Mouse (Mus musculus): ENCODE measurements around the gene 4933407L21Rik. TPM values are rescaled to one million over a fixed set of nuclear protein-coding genes. Genes with fewer than 3 reads are reported as not detected.

4933407L21Rik gene
- total RNA-seq, 1 experiment, result 0.09 TPM

DNA sequence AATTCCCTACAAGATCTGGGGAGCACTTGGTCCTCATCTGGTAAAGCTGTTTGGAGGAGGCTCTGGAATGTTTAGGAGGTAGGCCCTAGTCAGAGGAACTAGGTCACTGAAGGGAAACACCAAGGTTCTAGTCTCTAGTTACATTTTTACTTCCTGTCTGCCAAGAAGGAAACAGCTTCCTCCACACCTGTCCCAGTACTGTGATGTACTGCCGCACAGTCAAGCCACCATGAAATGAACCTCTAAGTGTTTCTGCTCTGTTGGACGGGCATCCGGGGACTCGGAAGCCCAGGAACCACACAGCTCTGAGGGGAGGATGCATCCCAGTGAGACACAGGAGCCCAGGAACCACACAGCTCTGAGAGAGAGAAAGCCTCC, 394 bp downstream of the 4933407L21Rik start:
- no peak overlapping the region for H3K4me3 ChIP-seq (ENCODE audit: insufficient read depth in 1 of 2, low read depth in 1 of 2, low read length in 2 of 2, poor library complexity in 1 of 2, severe bottlenecking in 1 of 2)
- no peak overlapping the region for H3K27ac ChIP-seq (ENCODE audit: insufficient read depth, low read depth, low read length, poor library complexity, severe bottlenecking)
- in situ Hi-C loops (cut with MboI; ENCODE audit: low sequenced_read_pairs in 2 of 2, unreplicated experiment in 2 of 2), result no loop called here
- no peak for DNase-seq (ENCODE audit: low read depth, low spot score)
- TF ChIP-seq CHD2 (IDR thresholded peaks at IDR 0.05; ENCODE audit: low read depth, low read length), result no peak
- TF ChIP-seq MAFK (IDR thresholded peaks at IDR 0.05; ENCODE audit: insufficient read depth, low read depth, low read length), result no peak
- no peak for TF ChIP-seq ZNF384 (IDR thresholded peaks at IDR 0.05; ENCODE audit: low read depth, low read length)
- TF ChIP-seq ZC3H11A (IDR thresholded peaks at IDR 0.05; ENCODE audit: borderline replicate concordance, low read depth, low read length), result no peak
- no peak for TF ChIP-seq HCFC1 (IDR thresholded peaks at IDR 0.05; ENCODE audit: borderline replicate concordance, insufficient read depth, low read length)
- H3K9me3 ChIP-seq (ENCODE audit: control insufficient read depth, insufficient read depth, low read depth, low read length), result no peaks in the 10 kb centered on the region
- H3K36me3 ChIP-seq (ENCODE audit: control insufficient read depth, insufficient read depth, low read length, poor library complexity, severe bottlenecking), result no peaks in the 10 kb centered on the region
- no peaks in the 10 kb centered on the region for H3K4me1 ChIP-seq (ENCODE audit: control insufficient read depth in 2 of 2, insufficient read depth in 2 of 2, low read length in 2 of 2, poor library complexity in 1 of 2)
- H3K9ac ChIP-seq (ENCODE audit: insufficient read depth, low read depth, low read length, poor library complexity, severe bottlenecking), result no peak overlapping the region

DNA sequence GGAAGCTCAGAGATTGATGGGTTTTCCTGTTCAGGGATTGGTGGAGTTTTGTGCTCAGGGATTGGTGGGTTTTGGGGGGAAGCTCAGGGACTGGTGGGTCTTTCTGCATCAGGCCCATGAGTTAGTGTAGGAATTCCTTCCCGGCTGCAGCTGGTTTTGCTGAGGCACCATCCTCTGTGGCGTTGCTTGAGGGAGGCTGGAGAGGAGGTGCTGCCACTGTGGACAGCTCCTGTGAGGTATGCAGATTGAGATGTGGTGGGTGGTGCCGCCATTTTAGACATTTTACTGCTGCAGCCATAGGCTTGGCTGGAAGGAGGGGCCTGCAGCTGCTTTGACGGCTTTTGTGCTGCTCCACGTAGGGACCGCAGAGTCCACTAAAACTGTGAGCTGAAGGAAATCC, 1.1 kb downstream of the 4933407L21Rik start:
- no peak for DNase-seq (ENCODE audit: low read depth, low spot score)
- Histone ChIP-seq H3K9me3 (ENCODE audit: control insufficient read depth, insufficient read depth, low read depth, low read length) (no peaks in the 10 kb centered on the region), H3K36me3 (ENCODE audit: control insufficient read depth, insufficient read depth, low read length, poor library complexity, severe bottlenecking) (no peaks in the 10 kb centered on the region), H3K9ac (ENCODE audit: insufficient read depth, low read depth, low read length, poor library complexity, severe bottlenecking) (no peak overlapping the region), H3K4me3 (ENCODE audit: insufficient read depth in 1 of 2, low read depth in 1 of 2, low read length in 2 of 2, poor library complexity in 1 of 2, severe bottlenecking in 1 of 2) (no peak overlapping the region), H3K27ac (ENCODE audit: insufficient read depth, low read depth, low read length, poor library complexity, severe bottlenecking) (no peak overlapping the region), H3K4me1 (ENCODE audit: control insufficient read depth in 2 of 2, insufficient read depth in 2 of 2, low read length in 2 of 2, poor library complexity in 1 of 2) (no peaks in the 10 kb centered on the region)
- TF ChIP-seq HCFC1 (IDR thresholded peaks at IDR 0.05; ENCODE audit: borderline replicate concordance, insufficient read depth, low read length), result no peak
- no peak for TF ChIP-seq MAFK (IDR thresholded peaks at IDR 0.05; ENCODE audit: insufficient read depth, low read depth, low read length)
- no peak for TF ChIP-seq CHD2 (IDR thresholded peaks at IDR 0.05; ENCODE audit: low read depth, low read length)
- TF ChIP-seq ZNF384 (IDR thresholded peaks at IDR 0.05; ENCODE audit: low read depth, low read length), result no peak
- no peak for TF ChIP-seq ZC3H11A (IDR thresholded peaks at IDR 0.05; ENCODE audit: borderline replicate concordance, low read depth, low read length)
- in situ Hi-C loops (cut with MboI; ENCODE audit: low sequenced_read_pairs in 2 of 2, unreplicated experiment in 2 of 2), result no loop called here

DNA sequence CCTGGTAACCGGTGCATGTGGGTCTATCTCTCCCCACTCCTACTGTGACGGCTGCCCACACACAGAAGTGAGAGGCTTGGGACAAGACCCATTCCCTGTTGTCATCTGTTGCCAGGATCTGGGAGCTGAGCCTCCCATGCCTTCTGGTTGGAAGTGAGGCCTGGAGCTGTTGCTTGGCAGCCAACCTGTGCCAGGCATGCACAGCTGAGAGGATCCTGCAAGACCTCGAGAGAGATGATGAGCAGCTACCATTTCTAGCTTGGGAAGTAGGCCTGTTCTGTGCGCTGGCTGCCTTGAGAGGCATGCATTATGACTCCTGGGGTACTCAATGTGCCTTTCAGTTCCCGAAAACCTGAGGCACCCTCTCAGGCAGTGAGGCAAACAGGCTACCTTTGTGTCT, 2.9 kb downstream of the 4933407L21Rik start:
- H3K4me1 ChIP-seq (ENCODE audit: control insufficient read depth in 2 of 2, insufficient read depth in 2 of 2, low read length in 2 of 2, poor library complexity in 1 of 2), result no peaks in the 10 kb centered on the region
- H3K9ac ChIP-seq (ENCODE audit: insufficient read depth, low read depth, low read length, poor library complexity, severe bottlenecking), result no peak overlapping the region
- H3K4me3 ChIP-seq (ENCODE audit: insufficient read depth in 1 of 2, low read depth in 1 of 2, low read length in 2 of 2, poor library complexity in 1 of 2, severe bottlenecking in 1 of 2), result no peak overlapping the region
- H3K9me3 ChIP-seq (ENCODE audit: control insufficient read depth, insufficient read depth, low read depth, low read length), result no peaks in the 10 kb centered on the region
- in situ Hi-C loops (cut with MboI; ENCODE audit: low sequenced_read_pairs in 2 of 2, unreplicated experiment in 2 of 2), result no loop called here
- H3K27ac ChIP-seq (ENCODE audit: insufficient read depth, low read depth, low read length, poor library complexity, severe bottlenecking), result no peak overlapping the region
- no peak for TF ChIP-seq CHD2 (IDR thresholded peaks at IDR 0.05; ENCODE audit: low read depth, low read length)
- TF ChIP-seq ZNF384 (IDR thresholded peaks at IDR 0.05; ENCODE audit: low read depth, low read length), result no peak
- TF ChIP-seq ZC3H11A (IDR thresholded peaks at IDR 0.05; ENCODE audit: borderline replicate concordance, low read depth, low read length), result no peak
- no peak for TF ChIP-seq MAFK (IDR thresholded peaks at IDR 0.05; ENCODE audit: insufficient read depth, low read depth, low read length)
- no peak for TF ChIP-seq HCFC1 (IDR thresholded peaks at IDR 0.05; ENCODE audit: borderline replicate concordance, insufficient read depth, low read length)
- DNase-seq (ENCODE audit: low read depth, low spot score), result no peak
- H3K36me3 ChIP-seq (ENCODE audit: control insufficient read depth, insufficient read depth, low read length, poor library complexity, severe bottlenecking), result no peaks in the 10 kb centered on the region

DNA sequence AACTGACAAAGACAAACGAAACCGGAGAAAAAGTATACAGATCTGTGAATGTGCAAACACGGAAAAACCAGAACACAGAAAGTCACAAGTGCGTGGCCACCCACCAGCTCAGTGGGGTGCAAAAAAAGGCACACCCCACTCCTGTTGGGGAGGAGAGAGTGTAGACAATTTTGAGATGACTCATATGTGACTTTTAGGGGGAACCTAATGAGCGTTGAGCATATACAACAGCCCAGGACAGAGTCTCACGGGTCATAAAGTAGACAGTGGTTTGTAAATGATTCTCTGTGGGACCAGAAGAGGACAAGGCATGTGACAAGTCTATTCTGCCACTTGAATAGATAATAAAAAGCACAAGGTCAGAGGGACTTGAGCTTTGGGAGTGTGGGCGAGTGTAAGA, 4.9 kb downstream of the 4933407L21Rik start:
- no peak overlapping the region for H3K9ac ChIP-seq (ENCODE audit: insufficient read depth, low read depth, low read length, poor library complexity, severe bottlenecking)
- no peak for DNase-seq (ENCODE audit: low read depth, low spot score)

More for the DNA sequence above, 4.9 kb downstream of the 4933407L21Rik start:
- in situ Hi-C loops (cut with MboI; ENCODE audit: low sequenced_read_pairs in 2 of 2, unreplicated experiment in 2 of 2), result no loop called here
- H3K4me1 ChIP-seq (ENCODE audit: control insufficient read depth in 2 of 2, insufficient read depth in 2 of 2, low read length in 2 of 2, poor library complexity in 1 of 2), result no peaks in the 10 kb centered on the region
- H3K9me3 ChIP-seq (ENCODE audit: control insufficient read depth, insufficient read depth, low read depth, low read length), result no peaks in the 10 kb centered on the region
- H3K27ac ChIP-seq (ENCODE audit: insufficient read depth, low read depth, low read length, poor library complexity, severe bottlenecking), result no peak overlapping the region
- H3K36me3 ChIP-seq (ENCODE audit: control insufficient read depth, insufficient read depth, low read length, poor library complexity, severe bottlenecking), result no peaks in the 10 kb centered on the region
- H3K4me3 ChIP-seq (ENCODE audit: insufficient read depth in 1 of 2, low read depth in 1 of 2, low read length in 2 of 2, poor library complexity in 1 of 2, severe bottlenecking in 1 of 2), result no peak overlapping the region
- no peak for TF ChIP-seq MAFK (IDR thresholded peaks at IDR 0.05; ENCODE audit: insufficient read depth, low read depth, low read length)
- no peak for TF ChIP-seq ZNF384 (IDR thresholded peaks at IDR 0.05; ENCODE audit: low read depth, low read length)
- no peak for TF ChIP-seq ZC3H11A (IDR thresholded peaks at IDR 0.05; ENCODE audit: borderline replicate concordance, low read depth, low read length)
- TF ChIP-seq HCFC1 (IDR thresholded peaks at IDR 0.05; ENCODE audit: borderline replicate concordance, insufficient read depth, low read length), result no peak
- no peak for TF ChIP-seq CHD2 (IDR thresholded peaks at IDR 0.05; ENCODE audit: low read depth, low read length)
